Mouse (Mus musculus): ENCODE results near the gene Cox7b2. TPM values are rescaled to one million over a fixed set of nuclear protein-coding genes. Genes with fewer than 3 reads are reported as not detected.
"Not testable (repeated sequence)": the region's sequence is repeated elsewhere in the genome, so short reads cannot be mapped to it uniquely, and the experiment has no call there.

Cox7b2 gene
- 1.8 and 1.9 TPM in 2 replicates for polyA plus RNA-seq (2012; rRNA removed)

DNA sequence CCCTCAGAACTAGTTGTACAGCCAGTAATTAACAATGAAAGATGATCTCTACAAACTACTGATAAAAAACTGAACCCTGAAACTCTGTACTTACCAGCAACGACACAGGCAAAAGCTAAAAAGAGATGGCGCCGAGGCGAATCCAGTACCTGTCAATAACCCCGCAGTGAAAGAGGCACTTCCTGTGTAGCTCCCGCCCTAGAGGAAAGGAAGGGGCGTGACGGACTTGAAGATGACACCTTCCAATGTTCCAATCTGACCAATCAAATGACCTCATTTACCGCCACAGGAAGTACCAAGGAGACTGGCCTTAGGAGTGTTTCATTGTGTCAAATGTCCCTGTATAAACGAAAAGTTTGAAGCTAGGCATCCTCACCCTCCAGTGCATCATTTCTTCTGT, at the start of gene Cox7b2:
Gene Cox7b2 (minus strand): TSS at position 127 of the 400 bp plus-strand sequence.
- DNase-seq = no peak
- WGBS = 92% methylated on average over 10 of the region's 10 CpGs
- Histone ChIP-seq H3K27ac (ENCODE audit: insufficient read depth, low read length) (no peak within 1 kb of the TSS), H3K4me3 (replicated peaks; ENCODE audit: insufficient read depth, low read depth, low read length) (no peak within 1 kb of the TSS), H3K4me1 (ENCODE audit: control insufficient read depth, insufficient read depth, low read length) (no peaks in the 10 kb centered on the region), H3K27me3 (ENCODE audit: control insufficient read depth, insufficient read depth, low read length) (no peaks in the 10 kb centered on the region)
- no peak for TF ChIP-seq POLR2A (IDR thresholded peaks at IDR 0.05; ENCODE audit: borderline replicate concordance, insufficient read depth, low read length)
- TF ChIP-seq CTCF (IDR thresholded peaks at IDR 0.05; ENCODE audit: borderline replicate concordance, insufficient read depth, low read depth, low read length) = no peak

DNA sequence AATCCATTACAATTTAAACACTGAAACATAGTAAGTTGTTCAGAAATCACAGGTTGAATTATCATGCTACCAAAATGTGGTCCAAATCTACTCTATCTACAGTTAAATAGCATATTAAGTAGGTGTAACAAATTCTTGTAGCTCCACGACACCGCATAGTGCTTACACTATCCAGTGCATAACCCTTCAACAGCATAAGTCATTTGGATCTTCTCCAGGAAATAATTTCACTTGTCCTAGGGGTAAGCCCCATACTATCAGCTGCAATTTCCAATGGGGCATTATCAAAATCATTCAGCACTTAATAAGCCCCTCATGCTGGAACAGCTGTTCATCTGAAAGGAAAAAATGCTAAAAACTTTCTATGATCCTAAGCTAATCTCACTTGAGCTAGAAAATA, 47.3 kb upstream of the Cox7b2 start:
- Histone ChIP-seq H3K4me1 (ENCODE audit: control insufficient read depth, insufficient read depth, low read length) (no peaks in the 10 kb centered on the region), H3K4me3 (replicated peaks; ENCODE audit: insufficient read depth, low read depth, low read length) (no peak overlapping the region), H3K27ac (ENCODE audit: insufficient read depth, low read length) (no peak overlapping the region), H3K27me3 (ENCODE audit: control insufficient read depth, insufficient read depth, low read length) (no peaks in the 10 kb centered on the region)
- TF ChIP-seq CTCF (IDR thresholded peaks at IDR 0.05; ENCODE audit: borderline replicate concordance, insufficient read depth, low read depth, low read length) (no peak), POLR2A (IDR thresholded peaks at IDR 0.05; ENCODE audit: borderline replicate concordance, insufficient read depth, low read length) (no peak)
- no peak for DNase-seq
- WGBS = 89% methylated on average over 2 of the region's 2 CpGs

DNA sequence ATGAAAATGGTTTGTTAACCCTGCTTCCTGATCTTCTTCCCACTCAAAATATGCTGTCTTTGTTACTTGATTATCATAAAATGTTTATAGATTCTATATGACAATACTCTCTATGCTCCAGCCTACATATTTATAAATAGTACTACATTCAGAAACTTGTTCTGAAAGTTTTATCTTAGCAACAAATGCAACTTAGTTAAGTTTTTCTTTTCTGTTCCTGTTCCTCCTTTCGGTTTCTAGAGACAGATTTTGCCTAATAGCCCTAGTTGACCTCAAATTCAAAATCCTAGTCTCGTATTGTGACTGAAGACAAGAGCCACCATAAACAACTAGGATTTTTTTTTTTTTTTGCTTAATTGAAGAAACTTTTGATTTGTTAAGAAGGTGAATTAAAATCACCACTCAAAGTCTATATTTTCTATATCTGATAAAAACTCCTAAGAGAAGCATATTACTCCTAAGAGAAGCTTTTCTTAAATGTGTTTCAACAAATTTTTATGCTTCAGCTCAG, 45.8 kb upstream of the Cox7b2 start:
- Histone ChIP-seq H3K27ac (ENCODE audit: insufficient read depth, low read length) (no peak overlapping the region), H3K27me3 (ENCODE audit: control insufficient read depth, insufficient read depth, low read length) (no peaks in the 10 kb centered on the region), H3K4me3 (replicated peaks; ENCODE audit: insufficient read depth, low read depth, low read length) (no peak overlapping the region), H3K4me1 (ENCODE audit: control insufficient read depth, insufficient read depth, low read length) (no peaks in the 10 kb centered on the region)
- DNase-seq = no peak
- WGBS = 91% methylated on average over 2 of the region's 2 CpGs
- TF ChIP-seq CTCF (IDR thresholded peaks at IDR 0.05; ENCODE audit: borderline replicate concordance, insufficient read depth, low read depth, low read length) = no peak
- no peak for TF ChIP-seq POLR2A (IDR thresholded peaks at IDR 0.05; ENCODE audit: borderline replicate concordance, insufficient read depth, low read length)

DNA sequence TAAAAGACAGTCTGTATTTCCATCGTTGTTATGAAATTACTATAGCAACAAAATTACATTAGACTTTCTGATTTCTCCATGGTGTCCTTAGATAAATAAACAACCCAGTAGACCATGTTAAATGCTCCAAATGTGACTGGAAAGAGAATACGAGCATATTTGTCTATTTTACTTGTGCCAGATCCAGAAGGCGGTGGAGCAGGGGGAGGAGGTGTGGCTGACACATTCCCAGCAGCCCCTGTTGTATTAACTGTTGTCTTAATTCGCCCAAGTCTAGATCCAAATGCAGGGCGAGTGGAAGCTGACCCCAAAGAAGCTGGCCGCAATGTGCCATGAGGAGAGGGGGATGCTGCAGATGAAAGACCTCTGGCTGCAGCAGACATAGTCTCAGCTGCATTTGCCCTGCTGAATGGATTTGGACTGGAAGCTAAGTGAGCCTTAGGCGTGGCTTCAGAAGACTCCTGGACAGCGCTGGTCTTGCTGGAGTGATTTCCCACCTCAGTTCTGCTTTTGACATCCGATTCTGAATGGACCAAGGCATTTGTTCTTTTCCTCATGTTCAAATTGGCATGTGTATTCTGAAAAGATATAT, 23.7 kb upstream of the Cox7b2 start:
- Histone ChIP-seq H3K4me3 (replicated peaks; ENCODE audit: insufficient read depth, low read depth, low read length) (no peak overlapping the region), H3K4me1 (ENCODE audit: control insufficient read depth, insufficient read depth, low read length) (no peaks in the 10 kb centered on the region), H3K27me3 (ENCODE audit: control insufficient read depth, insufficient read depth, low read length) (no peaks in the 10 kb centered on the region), H3K27ac (ENCODE audit: insufficient read depth, low read length) (no peak overlapping the region)
- DNase-seq = peak in 1 of 2 experiments; percentile 1
- WGBS = 65% methylated on average over 9 of the region's 9 CpGs
- no peak for TF ChIP-seq CTCF (IDR thresholded peaks at IDR 0.05; ENCODE audit: borderline replicate concordance, insufficient read depth, low read depth, low read length)
- no peak for TF ChIP-seq POLR2A (IDR thresholded peaks at IDR 0.05; ENCODE audit: borderline replicate concordance, insufficient read depth, low read length)

DNA sequence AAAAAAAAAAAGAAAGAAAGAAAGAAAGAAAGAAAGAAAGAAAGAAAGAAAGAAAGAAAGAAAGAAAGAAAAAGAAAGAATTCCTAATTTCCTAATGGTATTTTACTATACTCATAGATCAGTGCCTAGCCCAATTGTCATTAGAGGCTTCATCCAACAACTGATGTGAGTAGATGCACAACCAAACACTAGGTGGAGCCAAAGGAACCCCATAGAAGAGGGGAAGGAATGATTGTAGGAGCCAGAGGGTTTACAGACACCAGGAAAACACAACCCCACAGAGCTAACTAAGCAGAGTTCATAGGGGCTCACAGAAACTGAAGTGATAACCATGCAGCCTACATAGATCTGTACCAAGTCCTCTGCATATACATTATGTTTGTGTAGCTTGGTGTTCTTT, 2.5 kb downstream of the Cox7b2 start:
- Histone ChIP-seq H3K4me3 (replicated peaks; ENCODE audit: insufficient read depth, low read depth, low read length) (no peak overlapping the region), H3K4me1 (ENCODE audit: control insufficient read depth, insufficient read depth, low read length) (no peaks in the 10 kb centered on the region), H3K27ac (ENCODE audit: insufficient read depth, low read length) (no peak overlapping the region), H3K27me3 (ENCODE audit: control insufficient read depth, insufficient read depth, low read length) (no peaks in the 10 kb centered on the region)
- TF ChIP-seq POLR2A (IDR thresholded peaks at IDR 0.05; ENCODE audit: borderline replicate concordance, insufficient read depth, low read length) = no peak
- TF ChIP-seq CTCF (IDR thresholded peaks at IDR 0.05; ENCODE audit: borderline replicate concordance, insufficient read depth, low read depth, low read length) = peak; percentile 2; the same call in 1 of the 2 replicates
- peak in 1 of 2 experiments; percentile 5 for DNase-seq

DNA sequence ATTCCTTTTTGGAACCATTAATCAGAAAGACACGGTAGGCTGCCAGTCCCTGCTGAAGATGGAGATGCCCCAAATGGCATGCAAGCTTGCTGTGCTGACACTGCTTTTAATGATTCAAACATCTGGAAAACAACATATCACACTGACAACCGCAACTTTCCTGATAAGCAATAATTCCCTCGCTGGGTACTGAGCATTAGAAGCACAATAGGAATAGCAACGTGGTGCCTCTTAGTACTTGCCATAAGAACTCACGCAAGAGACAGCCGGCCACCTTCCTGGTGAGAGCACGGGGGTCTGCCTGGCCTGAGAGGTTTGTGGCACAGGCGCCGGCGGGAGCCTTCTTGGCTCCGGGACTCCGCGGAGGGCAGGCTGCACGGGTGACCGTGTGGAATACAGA, 22.5 kb downstream of the Cox7b2 start:
- H3K4me1 ChIP-seq (ENCODE audit: control insufficient read depth, insufficient read depth, low read length); H3K4me3 ChIP-seq (replicated peaks; ENCODE audit: insufficient read depth, low read depth, low read length); H3K27ac ChIP-seq (ENCODE audit: insufficient read depth, low read length); H3K27me3 ChIP-seq (ENCODE audit: control insufficient read depth, insufficient read depth, low read length); DNase-seq: not testable (repeated sequence)
- 64% methylated on average over 13 of the region's 15 CpGs for WGBS

DNA sequence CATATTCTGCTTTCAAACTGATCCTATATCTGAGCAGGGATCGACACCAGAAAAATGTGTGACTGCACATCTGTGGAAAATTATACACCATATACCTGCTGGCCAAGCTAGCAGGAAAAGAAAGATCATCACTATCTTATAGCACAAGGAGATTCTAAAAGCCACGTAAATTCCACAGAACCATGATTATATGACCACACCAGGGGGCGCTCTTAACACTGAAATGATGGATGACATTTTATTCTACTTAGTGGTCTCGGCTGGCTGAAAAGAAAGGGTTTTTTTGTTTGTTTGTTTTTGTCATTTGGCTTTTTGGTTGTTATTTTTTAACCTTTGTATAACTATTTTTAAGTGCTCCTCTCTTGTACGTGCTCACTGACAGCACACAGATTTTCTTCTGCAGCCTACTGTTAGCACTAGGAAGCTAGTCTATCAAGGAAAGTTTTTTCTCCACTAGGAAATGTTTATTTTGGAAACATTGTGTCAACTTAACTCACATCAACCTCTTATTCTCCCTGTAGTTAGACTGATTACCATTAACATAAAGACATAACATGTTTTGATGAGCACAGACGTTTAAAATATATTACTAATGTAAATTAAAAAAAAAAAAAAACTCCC, 45.8 kb downstream of the Cox7b2 start:
- no peaks in the 10 kb centered on the region for H3K27me3 ChIP-seq (ENCODE audit: control insufficient read depth, insufficient read depth, low read length)
- H3K4me1 ChIP-seq (ENCODE audit: control insufficient read depth, insufficient read depth, low read length) = no peaks in the 10 kb centered on the region
- 25% methylated on average over 6 of the region's 6 CpGs for WGBS
- H3K27ac ChIP-seq (ENCODE audit: insufficient read depth, low read length) = no peak overlapping the region
- TF ChIP-seq CTCF (IDR thresholded peaks at IDR 0.05; ENCODE audit: borderline replicate concordance, insufficient read depth, low read depth, low read length) (peak; percentile 38; the same call in 1 of the 2 replicates), POLR2A (IDR thresholded peaks at IDR 0.05; ENCODE audit: borderline replicate concordance, insufficient read depth, low read length) (no peak)
- DNase-seq = peak; percentile 46 to 57
- H3K4me3 ChIP-seq (replicated peaks; ENCODE audit: insufficient read depth, low read depth, low read length) = no peak overlapping the region

DNA sequence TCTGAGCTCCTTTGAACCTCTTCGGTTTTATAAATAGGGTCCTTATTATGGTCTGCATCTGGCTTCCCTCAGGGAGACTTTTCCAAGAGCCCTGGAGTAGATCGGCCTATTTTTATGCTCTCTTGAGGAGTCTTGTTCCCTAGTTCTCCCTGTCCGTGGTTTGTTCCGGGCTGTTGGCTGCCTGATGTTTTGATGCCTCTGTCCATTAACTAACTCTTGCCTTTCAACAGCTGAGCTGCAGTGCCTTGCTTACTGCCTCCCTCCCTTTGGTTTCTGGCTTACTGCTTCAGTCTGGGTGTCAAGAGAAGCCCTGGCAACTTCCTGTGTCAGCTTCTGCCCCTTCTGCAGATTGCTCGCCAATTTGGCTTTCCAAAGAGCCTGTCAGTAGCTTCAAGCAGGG, 52.4 kb downstream of the Cox7b2 start:
- Histone ChIP-seq H3K4me3 (replicated peaks; ENCODE audit: insufficient read depth, low read depth, low read length) (no peak overlapping the region), H3K27me3 (ENCODE audit: control insufficient read depth, insufficient read depth, low read length) (no peaks in the 10 kb centered on the region), H3K4me1 (ENCODE audit: control insufficient read depth, insufficient read depth, low read length) (no peaks in the 10 kb centered on the region), H3K27ac (ENCODE audit: insufficient read depth, low read length) (no peak overlapping the region)
- 20% methylated on average over 5 of the region's 5 CpGs for WGBS
- DNase-seq = peak in 1 of 2 experiments; percentile 23
- TF ChIP-seq CTCF (IDR thresholded peaks at IDR 0.05; ENCODE audit: borderline replicate concordance, insufficient read depth, low read depth, low read length) (no peak), POLR2A (IDR thresholded peaks at IDR 0.05; ENCODE audit: borderline replicate concordance, insufficient read depth, low read length) (no peak)
